Mouse (Mus musculus): ENCODE data around the gene Gm44503. TPM values are rescaled to one million over a fixed set of nuclear protein-coding genes. Genes with fewer than 3 reads are reported as not detected.

The Gm44503 gene
- not detected for polyA plus RNA-seq (2014; fragmentation: Illumina TruSeq; extraction: RNeasy Lipid Tissue Mini Kit (QIAGEN cat#74804); ENCODE audit: low read depth, low replicate concordance)

GRCm38 (mm10) chr9:72958521-72959450 lies at the start of gene Gm44503, which contains the start of gene Dyx1c1:
Gm44503 (plus strand) TSS chr9:72958852.
Dyx1c1 (plus strand) TSS chr9:72958785.

DNA sequence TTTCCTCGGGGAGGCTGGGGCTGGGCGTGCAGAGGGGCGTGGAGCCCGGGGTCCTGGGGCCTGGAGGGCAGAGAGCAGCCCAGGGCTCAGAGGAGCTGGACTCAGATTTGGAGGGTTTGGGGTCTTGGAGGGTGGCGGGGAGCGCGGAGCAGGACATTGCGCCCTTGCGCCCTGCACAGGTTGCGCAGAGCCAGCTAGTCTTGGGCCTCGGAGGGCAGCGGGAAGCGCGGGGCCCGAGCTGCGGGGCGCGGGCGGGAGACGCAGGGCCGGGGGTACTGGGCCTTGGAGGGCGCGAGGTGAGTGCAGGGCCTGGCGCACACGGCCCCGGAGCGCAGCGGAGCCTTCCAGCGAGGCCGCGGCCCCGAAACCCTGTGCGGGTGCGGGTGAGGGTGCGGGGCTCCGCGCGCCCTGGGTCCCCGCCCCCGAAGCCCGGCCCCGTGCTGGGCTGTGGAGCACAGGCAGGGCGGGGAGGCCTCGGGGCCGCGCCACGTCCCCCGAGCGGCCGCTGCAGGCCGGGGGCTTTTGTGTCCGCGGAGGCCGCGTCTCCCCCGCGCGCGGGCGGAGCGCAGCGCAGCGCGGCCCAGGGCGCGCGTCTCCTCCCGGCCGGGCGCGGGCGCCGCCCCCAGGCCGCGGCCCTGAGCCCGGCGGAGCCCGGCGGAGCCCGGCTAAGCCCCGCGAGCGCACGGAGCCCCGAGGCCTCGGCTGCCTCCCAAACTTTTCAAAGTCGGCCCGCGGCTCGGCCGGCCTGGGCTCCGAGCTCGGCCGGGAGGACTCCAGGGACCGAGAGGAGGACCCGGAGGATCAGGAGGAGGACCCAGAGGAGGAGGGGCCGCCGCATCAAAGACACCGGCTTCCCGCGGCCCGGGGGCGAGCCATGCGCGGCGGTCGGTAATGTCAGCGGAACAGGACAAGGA lies 33.4 kb upstream of the Gm44503 start, which contains the start of gene Pygo1:
Pygo1 (plus strand) TSS at position 625 of the 914 bp plus-strand sequence.

DNA sequence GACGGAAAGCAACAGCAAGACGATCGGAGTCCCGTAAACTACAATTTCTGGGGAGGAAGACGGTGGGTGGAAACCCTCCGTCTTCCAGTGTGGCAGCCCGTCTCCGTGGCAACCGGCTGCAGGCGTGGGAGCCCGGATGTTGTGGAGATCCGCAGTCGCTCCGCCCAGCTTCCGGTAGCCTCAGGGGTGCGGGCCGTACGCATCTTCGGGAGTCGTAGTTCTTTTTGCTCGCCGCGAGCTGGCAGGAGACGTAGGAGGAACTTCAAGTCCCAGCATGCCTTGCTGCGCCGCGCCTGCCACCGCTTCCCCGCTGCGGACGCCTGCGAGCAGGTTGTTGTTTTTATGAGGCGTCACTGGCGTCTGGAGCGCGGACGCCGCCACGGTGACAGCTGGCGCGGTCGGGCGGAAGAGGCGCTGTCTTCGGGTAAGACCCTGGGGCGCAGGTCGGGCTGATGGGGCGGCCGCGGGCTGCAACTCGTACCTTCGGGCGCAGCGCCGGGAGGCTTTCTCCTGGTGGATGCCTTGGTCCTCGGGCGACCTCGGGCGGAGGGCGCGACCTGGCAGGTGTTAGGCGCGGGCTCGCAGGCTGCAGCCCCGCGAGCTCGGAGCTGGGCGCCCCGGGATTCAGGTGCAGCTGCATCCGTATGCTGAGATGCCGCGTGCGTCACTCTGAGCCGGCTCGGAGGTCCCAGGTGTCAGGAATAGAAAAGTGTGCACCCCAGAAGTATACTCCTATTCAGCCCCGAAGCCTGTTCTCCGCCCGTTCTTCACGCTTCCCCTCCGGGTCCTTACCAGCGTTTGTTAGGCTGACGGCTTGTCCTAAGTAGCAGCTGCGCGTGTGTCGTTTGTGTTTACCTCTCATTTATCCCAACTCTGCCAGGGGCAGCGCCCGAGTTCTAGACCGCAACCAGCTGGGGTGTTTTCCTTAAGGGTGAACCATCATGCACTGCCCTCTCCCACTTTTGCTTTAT lies 26.9 kb downstream of the Gm44503 start, which contains the start of the genes Ccpg1os and Ccpg1:
Ccpg1os (minus strand) TSS at position 133 of the 971 bp plus-strand sequence.
Ccpg1 (plus strand) TSS at position 180 of the 971 bp plus-strand sequence.

GRCm38 (mm10) chr9:73040080-73040479 lies 81.4 kb downstream of the Gm44503 start, which contains the start of gene Pigb:
Pigb (minus strand) TSS chr9:73040378.

DNA sequence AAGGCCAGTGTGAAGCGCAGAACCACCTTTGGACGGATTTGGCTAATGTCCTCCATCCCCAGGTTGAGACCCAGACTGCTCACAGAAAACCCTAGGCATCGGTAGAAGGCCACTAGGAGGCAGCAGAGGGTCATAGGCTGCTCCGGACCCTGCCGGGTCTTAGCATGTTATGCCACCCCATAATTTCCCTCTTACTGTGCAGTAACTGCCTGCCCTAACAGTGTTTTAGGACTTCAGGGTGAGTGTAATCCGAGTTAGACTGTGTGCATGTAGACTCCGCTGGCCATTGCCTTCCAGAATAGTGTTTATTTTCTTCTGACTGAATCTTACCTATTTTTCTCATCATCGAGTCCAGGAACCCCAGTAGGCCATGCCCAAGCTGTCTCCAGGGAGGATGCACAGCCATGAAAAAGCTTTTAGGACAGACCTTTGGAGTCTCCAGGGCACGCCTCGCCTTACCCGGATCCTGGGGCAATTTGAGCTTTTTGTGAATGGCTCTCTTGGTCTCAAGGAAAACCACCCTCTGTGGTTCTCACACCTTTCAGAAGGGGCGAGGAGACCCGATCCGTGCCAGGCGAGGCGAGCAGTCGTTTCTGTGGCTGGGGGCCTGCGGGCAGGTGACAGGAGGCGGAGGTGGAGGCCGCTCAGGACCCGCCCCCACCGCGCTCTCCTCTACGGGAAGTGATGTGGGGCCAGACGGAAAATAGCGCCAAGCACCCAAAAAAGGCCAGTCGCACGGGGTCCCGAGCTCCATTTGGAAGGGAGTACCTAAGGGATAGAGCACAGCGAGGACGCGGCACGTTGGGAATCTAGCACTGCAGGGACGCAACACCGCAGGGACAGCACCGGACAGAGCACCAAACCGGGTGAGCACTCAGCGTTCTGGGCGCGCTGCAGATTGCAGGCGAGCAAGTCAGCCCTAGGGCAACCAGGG lies 85.8 kb downstream of the Gm44503 start, which contains the start of gene Rab27a:
Rab27a (plus strand) TSS at position 709 of the 934 bp plus-strand sequence.

Other genes starting within 250 kb of the Gm44503 start
- gene Prtg, start 152.0 kb upstream of the Gm44503 start, polyA plus RNA-seq (2014; fragmentation: Illumina TruSeq; extraction: RNeasy Lipid Tissue Mini Kit (QIAGEN cat#74804); ENCODE audit: low read depth, low replicate concordance): 0.22 TPM
- gene Pygo1, start 33.2 kb upstream of the Gm44503 start, polyA plus RNA-seq (2014; fragmentation: Illumina TruSeq; extraction: RNeasy Lipid Tissue Mini Kit (QIAGEN cat#74804); ENCODE audit: low read depth, low replicate concordance): 2.3 TPM
- gene Dyx1c1, start 67 bp upstream of the Gm44503 start, polyA plus RNA-seq (2014; fragmentation: Illumina TruSeq; extraction: RNeasy Lipid Tissue Mini Kit (QIAGEN cat#74804); ENCODE audit: low read depth, low replicate concordance): 0.79 TPM
- gene Ccpg1os, start 26.5 kb downstream of the Gm44503 start, polyA plus RNA-seq (2014; fragmentation: Illumina TruSeq; extraction: RNeasy Lipid Tissue Mini Kit (QIAGEN cat#74804); ENCODE audit: low read depth, low replicate concordance): 14.7 TPM
- gene Ccpg1, start 26.6 kb downstream of the Gm44503 start, polyA plus RNA-seq (2014; fragmentation: Illumina TruSeq; extraction: RNeasy Lipid Tissue Mini Kit (QIAGEN cat#74804); ENCODE audit: low read depth, low replicate concordance): 111 TPM
- 11.6 TPM for gene Pigb, start 81.5 kb downstream of the Gm44503 start, polyA plus RNA-seq (2014; fragmentation: Illumina TruSeq; extraction: RNeasy Lipid Tissue Mini Kit (QIAGEN cat#74804); ENCODE audit: low read depth, low replicate concordance)
- 72.0 TPM for gene Rab27a, start 86.0 kb downstream of the Gm44503 start, polyA plus RNA-seq (2014; fragmentation: Illumina TruSeq; extraction: RNeasy Lipid Tissue Mini Kit (QIAGEN cat#74804); ENCODE audit: low read depth, low replicate concordance)
- not detected for gene Khdc3, start 143.0 kb downstream of the Gm44503 start, polyA plus RNA-seq (2014; fragmentation: Illumina TruSeq; extraction: RNeasy Lipid Tissue Mini Kit (QIAGEN cat#74804); ENCODE audit: low read depth, low replicate concordance)
- gene Gm20509, start 143.6 kb downstream of the Gm44503 start, polyA plus RNA-seq (2014; fragmentation: Illumina TruSeq; extraction: RNeasy Lipid Tissue Mini Kit (QIAGEN cat#74804); ENCODE audit: low read depth, low replicate concordance): not detected
- gene Rsl24d1, start 154.6 kb downstream of the Gm44503 start, polyA plus RNA-seq (2014; fragmentation: Illumina TruSeq; extraction: RNeasy Lipid Tissue Mini Kit (QIAGEN cat#74804); ENCODE audit: low read depth, low replicate concordance): 51.1 TPM